Mouse (Mus musculus) CH12.LX (cell line): ENCODE measurements at regions not wholly inside any gene's neighbourhood (a gene's known extent, or its start where the extent isn't known, plus 50 kb on each side); places are given as distances from the start of the nearest gene placed in this dataset.

Experiments used
- CTCF ChIP-seq, 2 experiments: IDR thresholded peaks in 1 of 2; conservative IDR thresholded peaks in 1 of 2; 2 replicates each; pipeline ENCODE4 v1.5.1; 2011 to 2012; ENCODE audit warnings: low read depth in 2 of 2, low read length in 2 of 2, improper control_type of control experiment in 1 of 2, inconsistent platforms in 1 of 2, mild to moderate bottlenecking in 1 of 2, moderate library complexity in 1 of 2
- HCFC1 ChIP-seq: IDR thresholded peaks from 2 replicates; pipeline ENCODE4 v1.6.1; 2012; ENCODE audit warnings: low read depth, mild to moderate bottlenecking, inconsistent platforms, low read length, improper control_type of control experiment
- PAX5 ChIP-seq: IDR thresholded peaks from 2 replicates; pipeline ENCODE4 v1.6.1; 2012; ENCODE audit warnings: low read length, inconsistent platforms, mixed read lengths
- POLR2A ChIP-seq: IDR thresholded peaks from 2 replicates; pipeline ENCODE4 v1.6.1; 2011; ENCODE audit warnings: low read depth, mild to moderate bottlenecking, improper control_type of control experiment, low read length
- RCOR1 ChIP-seq: conservative IDR thresholded peaks from 2 replicates; pipeline ENCODE4 v1.6.1; 2012; ENCODE audit warnings: low read depth, mild to moderate bottlenecking, inconsistent platforms, low read length, improper control_type of control experiment
- SIN3A ChIP-seq: IDR thresholded peaks from 2 replicates; pipeline ENCODE4 v1.6.1; 2012; ENCODE audit warnings: low read length, improper control_type of control experiment, inconsistent platforms
- SMC3 ChIP-seq: IDR thresholded peaks from 2 replicates; pipeline ENCODE4 v1.6.1; 2011; ENCODE audit warnings: low read depth, low read length, improper control_type of control experiment
- USF2 ChIP-seq: conservative IDR thresholded peaks from 2 replicates; pipeline ENCODE4 v1.6.1; 2011; ENCODE audit warnings: low read depth, low read length, improper control_type of control experiment

DNA sequence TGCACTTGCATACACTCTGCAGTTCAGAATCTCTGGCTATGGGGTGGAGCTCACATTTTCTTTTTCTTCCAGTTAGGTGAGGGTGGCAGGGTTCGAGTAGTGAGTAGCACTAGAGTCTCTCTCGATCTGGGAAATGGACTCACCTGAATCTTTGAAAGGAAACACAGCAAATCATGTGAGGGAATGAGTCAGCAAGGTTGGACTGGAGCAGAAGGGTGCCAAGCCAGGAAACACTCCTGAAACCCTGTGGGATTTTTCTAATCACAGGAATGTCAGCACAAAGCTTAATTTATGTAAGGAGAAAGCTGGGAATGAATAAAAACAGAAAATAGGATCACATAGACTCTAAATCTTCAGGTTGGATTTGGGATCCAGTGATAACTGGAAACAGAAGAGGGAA, 282.1 kb downstream of the Slc30a10 start:
- no peak for TF ChIP-seq CTCF (conservative IDR thresholded peaks at IDR 0.05 in 1 of 2, IDR thresholded peaks at IDR 0.05 in 1 of 2; ENCODE audit: low read depth in 2 of 2, low read length in 2 of 2)
- TF ChIP-seq POLR2A = no peak
- TF ChIP-seq USF2 = no peak
- TF ChIP-seq SMC3 = no peak
- TF ChIP-seq SIN3A = no peak
- TF ChIP-seq PAX5 = no peak
- no peak for TF ChIP-seq RCOR1
- TF ChIP-seq HCFC1 = no peak
